ENCODE assay signal across 7 mouse cellular contexts in genomic region chr12:112450883-112451282, GRCm38 (mm10). TPM values are rescaled to one million over a fixed set of nuclear protein-coding genes. Genes with fewer than 3 reads are reported as not detected.
DNase-seq lines count a peak whose midpoint lies in the region.

No protein-coding gene starts in this region.

- DNase-seq in left cerebral cortex, postnatal 14 days (ENCODE audit: low spot score in 2 of 2): peak; percentile 56 to 64
- DNase-seq in left cerebral cortex, adult 8-10 months (ENCODE audit: low spot score in 2 of 2): no peak
- DNase-seq in T-cell, adult 2 months (ENCODE audit: low spot score): peak; percentile 29
- DNase-seq in cerebellum, postnatal 36 days: peak; percentile 45 to 47
- peak; percentile 66 for DNase-seq in induced T-regulatory cell, adult 2 months (ENCODE audit: low read depth)
- DNase-seq in mesoderm, embryonic 11.5 days (ENCODE audit: low read depth, low spot score): peak; percentile 80
- peak; percentile 90 for DNase-seq in thymus, postnatal 4 days

- intact Hi-C loops in left cerebral cortex, postnatal 14 days (cut with DNase I): loop anchor here (5.0 kb wide), 1 partner anchor 304 kb away; the partner anchor contains the start of gene Kif26a

RNA-seq across cellular contexts. Expression of gene A530016L24Rik, which starts 38.4 kb away (rescaled TPM):
- total RNA-seq in left cerebral cortex, postnatal 14 days (2021): under 1 TPM; 0.33 to 0.44 TPM
- total RNA-seq in left cerebral cortex, adult 8-10 months (2022): under 1 TPM; 0.20 to 0.37 (median 0.34) TPM

Comparison
In these comparisons a context has a peak if more than half of its experiments do, and no peak if none do; other contexts are left out.
1. DNase-seq: peak in left cerebral cortex, postnatal 14 days (2 of 2), T-cell, adult 2 months (single experiment), cerebellum, postnatal 36 days (2 of 2), induced T-regulatory cell, adult 2 months (single experiment), mesoderm, embryonic 11.5 days (single experiment) and thymus, postnatal 4 days (single experiment); none in left cerebral cortex, adult 8-10 months (0 of 2).